8 mouse cellular contexts compared by ENCODE assay signal in the genomic region with DNA sequence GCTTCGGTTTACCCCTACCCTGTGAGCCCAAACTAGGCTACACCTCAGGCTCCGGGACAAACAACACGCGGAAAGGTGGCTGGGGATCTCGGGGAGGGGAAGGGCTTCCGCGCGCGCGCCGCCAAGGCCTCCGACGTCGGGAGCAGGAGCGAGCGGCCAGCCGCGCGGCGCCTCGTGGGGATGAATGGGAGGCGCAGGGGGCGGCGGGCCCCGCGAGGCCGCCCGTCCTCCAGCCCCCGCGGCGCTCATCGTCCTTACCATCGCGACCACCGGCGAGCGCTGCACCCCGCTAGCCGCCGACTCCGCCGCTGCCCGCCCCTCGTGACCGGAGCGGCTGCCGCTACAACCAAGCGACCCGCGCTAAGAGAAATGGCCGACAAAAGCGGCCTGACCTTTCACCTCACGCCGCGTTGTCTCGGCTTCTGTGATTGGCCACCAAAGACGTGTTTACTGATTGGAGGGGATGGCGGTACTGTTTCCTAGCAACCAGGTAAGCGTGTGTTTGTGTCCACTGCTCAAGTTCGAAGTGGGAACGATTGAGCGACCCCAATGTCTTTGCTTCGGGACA. TPM values are rescaled to one million over a fixed set of nuclear protein-coding genes. Genes with fewer than 3 reads are reported as not detected.
A peak's percentile ranks its signal among the peaks of the same experiment; 100 is the strongest.
DNase-seq lines count a peak whose midpoint lies in the region; ATAC-seq lines count a peak whose summit lies in the region.

A gene (minus strand): TSS at position 426 of the 568 bp plus-strand sequence.

- H3K27me3 ChIP-seq in heart, embryonic 10.5 days (ENCODE audit: insufficient read depth, poor library complexity, severe bottlenecking), result no peaks in the 10 kb centered on the region
- no peaks in the 10 kb centered on the region for H3K27me3 ChIP-seq in kidney, embryonic 15.5 days

- WGBS in heart, embryonic 10.5 days, result under 1% methylated on average over 63 of the region's 63 CpGs
- WGBS in kidney, embryonic 15.5 days, result under 1% methylated on average over 45 of the region's 63 CpGs

- ATAC-seq in erythroblast, adult 5-6 weeks (replicated peaks; ENCODE audit: low FRiP score, poor library complexity, severe bottlenecking), result peak; percentile 92
- ATAC-seq in kidney, embryonic 15.5 days (replicated peaks; ENCODE audit: low FRiP score), result peak; percentile 91
- peak; percentile 95 for ATAC-seq in monocyte, adult 5-6 weeks (replicated peaks; ENCODE audit: insufficient number of reproducible peaks, low FRiP score, low TSS enrichment, poor library complexity, severe bottlenecking)

- H3K4me1 ChIP-seq in heart, embryonic 10.5 days, result peaks cover 13% of the 10 kb centered on the region
- H3K4me1 ChIP-seq in kidney, embryonic 15.5 days, result peaks cover 18% of the 10 kb centered on the region

- peak within 1 kb of the TSS; percentile 75 for H3K4me3 ChIP-seq in heart, embryonic 10.5 days
- H3K4me3 ChIP-seq in kidney, embryonic 15.5 days (replicated peaks), result peak within 1 kb of the TSS; percentile 85

- DNase-seq in B cell, adult 2 months, result peak; percentile 93
- DNase-seq in brain, adult 2 months (ENCODE audit: low read depth, low spot score), result peak; percentile 98
- peak; percentile 96 for DNase-seq in heart, embryonic 10.5 days (ENCODE audit: low spot score)
- peak; percentile 90 for DNase-seq in liver
- DNase-seq in spleen, postnatal 4 days (ENCODE audit: low spot score in 2 of 2), result peak; percentile 88 to 93

- H3K9ac ChIP-seq in kidney, embryonic 15.5 days, result peak within 1 kb of the TSS; percentile 87

- no peaks in the 10 kb centered on the region for H3K9me3 ChIP-seq in heart, embryonic 10.5 days
- H3K9me3 ChIP-seq in kidney, embryonic 15.5 days (replicated peaks), result no peaks in the 10 kb centered on the region

- H3K4me2 ChIP-seq in kidney, embryonic 15.5 days, result peak within 1 kb of the TSS; percentile 76

- H3K36me3 ChIP-seq in heart, embryonic 10.5 days, result peaks cover 22% of the 10 kb centered on the region
- H3K36me3 ChIP-seq in kidney, embryonic 15.5 days, result peaks cover 32% of the 10 kb centered on the region

- peak within 1 kb of the TSS; percentile 96 for H3K27ac ChIP-seq in heart, embryonic 10.5 days
- peak within 1 kb of the TSS; percentile 85 for H3K27ac ChIP-seq in kidney, embryonic 15.5 days

RNA-seq across cellular contexts. Expression of the gene that starts here (rescaled TPM):
- total RNA-seq in erythroblast, adult 5-6 weeks (2015; ENCODE audit: low replicate concordance), result 36.8 and 37.9 TPM in 2 replicates
- total RNA-seq in erythroblast, adult 5-6 weeks (2017; ENCODE audit: low replicate concordance), result 25.2 and 64.4 TPM in 2 replicates
- 108 and 145 TPM in 2 replicates for polyA plus RNA-seq in heart, embryonic 10.5 days (2016; fragmentation: Nextera tagmentation; extraction: Ambion mirVana)
- 139 TPM in 2 replicates for polyA plus RNA-seq in kidney, embryonic 15.5 days (2015; fragmentation: Nextera tagmentation; extraction: Ambion mirVana)
- total RNA-seq in monocyte, adult 5-6 weeks (2017), result 80.8 to 102 TPM (median 89.9 TPM) in 3 replicates

Comparison
In these comparisons a context has a peak if more than half of its experiments do, and no peak if none do; other contexts are left out.
1. Peak in every context shown above with its lines: DNase-seq, ATAC-seq, H3K4me3 ChIP-seq and H3K27ac ChIP-seq.